Mouse (Mus musculus) neural tube, embryonic 12.5 days (tissue): ENCODE results near the gene Ints13. TPM values are rescaled to one million over a fixed set of nuclear protein-coding genes. Genes with fewer than 3 reads are reported as not detected.

Experiments used
- ATAC-seq: fragments of 200-750 bp; cut with Nextera tagmentation; 2 replicates; pipeline ENCODE4 v1.8.0; 2017; ENCODE audit warnings: low read depth, mild to moderate bottlenecking, moderate TSS enrichment, moderate library complexity; ENCODE audit not compliant: low FRiP score
- H3K27ac ChIP-seq: fragments of 300-500 bp; sonication (generic); 2 replicates; pipeline ENCODE4 v1.5.1; 2016
- H3K27me3 ChIP-seq: fragments of 300-500 bp; sonication (generic); replicated peaks from 2 replicates; pipeline ENCODE4 v1.6.1; 2016; ENCODE audit warnings: mild to moderate bottlenecking
- H3K36me3 ChIP-seq: fragments of 300-500 bp; sonication (generic); 2 replicates; pipeline ENCODE4 v1.6.1; 2016; ENCODE audit warnings: mild to moderate bottlenecking
- H3K4me1 ChIP-seq: fragments of 300-500 bp; sonication (generic); 2 replicates; pipeline ENCODE4 v1.6.1; 2016
- H3K4me2 ChIP-seq: fragments of 300-500 bp; sonication (generic); replicated peaks from 2 replicates; pipeline ENCODE4 v1.6.1; 2016; ENCODE audit warnings: mild to moderate bottlenecking
- H3K4me3 ChIP-seq: fragments of 300-500 bp; sonication (generic); 2 replicates; pipeline ENCODE4 v1.5.1; 2016
- H3K9ac ChIP-seq: fragments of 300-500 bp; sonication (generic); 2 replicates; pipeline ENCODE4 v1.6.1; 2016; ENCODE audit warnings: mild to moderate bottlenecking
- H3K9me3 ChIP-seq: fragments of 300-500 bp; sonication (generic); 2 replicates; pipeline ENCODE4 v1.6.1; 2016; ENCODE audit warnings: mild to moderate bottlenecking
- WGBS: fragments of 180-500 bp; shearing (Covaris S2); methylation state at CpG from one replicate; pipeline ENCODE4 v1.1.7; 2016; 5-methylcytosine and 5-hydroxymethylcytosine counted together
- polyA plus RNA-seq: library from polyadenylated mRNA; unstranded; fragments of >200 nt; fragmentation: Nextera tagmentation; extraction: Ambion mirVana; gene quantifications from 2 replicates; pipeline ENCODE4 v1.2.1, GENCODE M21; 2016

Ints13 gene
- polyA plus RNA-seq, 1 experiment from 2014 or later, result 76.9 TPM

GRCm38 (mm10) chr6:146511511-146511910 lies 66.1 kb downstream of the Ints13 start:
- Histone ChIP-seq H3K9ac (no peak overlapping the region), H3K27ac (no peak overlapping the region), H3K4me2 (no peak overlapping the region), H3K4me3 (no peak overlapping the region), H3K9me3 (no peaks in the 10 kb centered on the region), H3K4me1 (no peaks in the 10 kb centered on the region), H3K27me3 (no peaks in the 10 kb centered on the region), H3K36me3 (no peaks in the 10 kb centered on the region)
- ATAC-seq, result no peak
- 85% methylated on average over 8 of the region's 8 CpGs for WGBS

GRCm38 (mm10) chr6:146509891-146510290 lies 67.7 kb downstream of the Ints13 start:
- Histone ChIP-seq H3K36me3 (no peaks in the 10 kb centered on the region), H3K4me1 (no peaks in the 10 kb centered on the region), H3K9ac (no peak overlapping the region), H3K9me3 (no peaks in the 10 kb centered on the region), H3K27ac (no peak overlapping the region), H3K27me3 (no peaks in the 10 kb centered on the region), H3K4me3 (no peak overlapping the region), H3K4me2 (no peak overlapping the region)
- ATAC-seq, result no peak
- WGBS, result 87% methylated on average over 2 of the region's 2 CpGs

DNA sequence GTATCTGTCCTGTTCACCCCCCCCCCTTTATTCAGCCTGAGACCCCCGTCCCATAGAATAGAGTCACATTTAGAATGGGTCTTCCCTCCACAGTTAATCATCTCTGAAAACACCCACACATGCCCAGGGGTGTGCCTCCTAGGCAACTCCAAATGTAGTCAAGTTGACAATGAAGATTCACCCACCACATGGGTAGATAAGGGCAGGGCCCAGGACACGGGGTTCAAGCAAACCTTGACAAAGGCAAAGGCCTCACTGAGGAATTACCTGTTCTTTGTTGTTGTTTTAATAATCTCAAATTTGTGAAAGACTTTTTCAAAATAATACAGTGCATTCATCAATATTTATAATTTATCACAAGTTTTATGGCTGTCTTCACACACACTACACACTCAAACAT lies 73.2 kb downstream of the Ints13 start:
- Histone ChIP-seq H3K9ac (no peak overlapping the region), H3K27me3 (peaks cover 26% of the 10 kb centered on the region), H3K27ac (no peak overlapping the region), H3K4me1 (peaks cover 12% of the 10 kb centered on the region), H3K36me3 (no peaks in the 10 kb centered on the region), H3K9me3 (no peaks in the 10 kb centered on the region), H3K4me2 (no peak overlapping the region), H3K4me3 (no peak overlapping the region)
- 90% methylated on average over 2 of the region's 2 CpGs for WGBS
- no peak for ATAC-seq

DNA sequence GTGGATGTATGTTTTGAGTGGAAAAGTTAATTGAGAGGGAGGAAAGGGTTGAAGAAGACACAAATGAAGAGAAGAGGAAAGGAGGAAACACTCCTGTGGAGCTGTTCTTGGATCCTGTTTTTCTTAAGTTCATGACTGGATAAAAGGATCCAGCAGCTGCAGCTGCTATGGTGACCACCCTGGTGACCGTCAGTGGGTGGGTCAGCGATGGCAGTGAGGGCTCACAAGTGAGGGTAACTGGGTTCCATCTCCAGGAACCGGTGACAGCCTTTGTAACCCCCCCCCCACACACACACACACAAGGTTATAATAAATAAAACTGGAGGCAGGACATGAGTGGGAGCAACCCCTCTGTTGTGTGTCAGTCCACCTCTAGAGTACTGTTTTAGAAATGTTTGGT lies 74.8 kb downstream of the Ints13 start:
- Histone ChIP-seq H3K27ac (no peak overlapping the region), H3K27me3 (peaks cover 26% of the 10 kb centered on the region), H3K4me3 (peak overlapping the region; percentile 74), H3K9ac (no peak overlapping the region), H3K36me3 (no peaks in the 10 kb centered on the region), H3K4me1 (peaks cover 12% of the 10 kb centered on the region), H3K9me3 (no peaks in the 10 kb centered on the region), H3K4me2 (peak overlapping the region; percentile 91)
- ATAC-seq, result no peak
- WGBS, result 48% methylated on average over 3 of the region's 3 CpGs

GRCm38 (mm10) chr6:146501866-146502804 lies 75.5 kb downstream of the Ints13 start, which contains the start of gene Itpr2:
Gene Itpr2, minus strand, starts transcription at chr6:146502223.
- H3K9me3 ChIP-seq, result no peaks in the 10 kb centered on the region
- H3K4me2 ChIP-seq, result peak within 1 kb of the TSS; percentile 91
- H3K4me1 ChIP-seq, result peaks cover 12% of the 10 kb centered on the region
- H3K9ac ChIP-seq, result peak within 1 kb of the TSS; percentile 51
- peak; percentile 92 for ATAC-seq
- no peaks in the 10 kb centered on the region for H3K36me3 ChIP-seq
- under 1% methylated on average over 70 of the region's 70 CpGs for WGBS
- H3K27ac ChIP-seq, result no peak within 1 kb of the TSS
- peaks cover 26% of the 10 kb centered on the region for H3K27me3 ChIP-seq
- H3K4me3 ChIP-seq, result peak within 1 kb of the TSS; percentile 74

DNA sequence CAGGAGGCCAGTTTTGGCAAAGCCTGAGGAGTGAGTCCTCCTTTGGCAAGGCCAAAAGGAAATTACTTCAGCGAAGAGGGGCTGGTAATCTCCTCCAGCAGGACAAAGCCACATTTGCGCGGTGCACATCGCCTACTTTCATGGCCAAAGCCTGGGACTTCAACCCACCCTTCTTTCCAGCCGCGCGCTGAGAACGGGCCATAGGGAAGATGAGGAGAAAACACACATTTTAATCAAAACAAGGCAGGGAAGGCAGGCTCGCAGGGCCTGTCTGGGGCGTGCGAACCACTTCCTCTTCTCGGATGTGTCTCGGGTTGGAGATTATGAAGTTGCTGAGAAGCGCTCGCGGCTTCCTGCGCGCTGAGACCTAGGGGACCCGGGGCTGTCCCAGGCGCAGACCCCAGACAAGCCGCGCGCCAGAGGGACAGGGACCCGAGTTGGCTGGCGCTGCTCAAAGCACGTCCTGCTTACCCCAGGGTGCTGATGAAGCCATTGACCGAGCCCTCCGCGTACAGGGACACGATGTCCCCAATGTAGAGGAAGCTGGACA lies 76.2 kb downstream of the Ints13 start:
- H3K36me3 ChIP-seq, result no peaks in the 10 kb centered on the region
- H3K4me1 ChIP-seq, result peaks cover 12% of the 10 kb centered on the region
- H3K4me3 ChIP-seq, result peak overlapping the region; percentile 74
- H3K9ac ChIP-seq, result peak overlapping the region; percentile 51
- H3K4me2 ChIP-seq, result peak overlapping the region; percentile 91
- under 1% methylated on average over 30 of the region's 30 CpGs for WGBS
- ATAC-seq, result peak; percentile 49
- peaks cover 26% of the 10 kb centered on the region for H3K27me3 ChIP-seq
- H3K9me3 ChIP-seq, result no peaks in the 10 kb centered on the region
- no peak overlapping the region for H3K27ac ChIP-seq

DNA sequence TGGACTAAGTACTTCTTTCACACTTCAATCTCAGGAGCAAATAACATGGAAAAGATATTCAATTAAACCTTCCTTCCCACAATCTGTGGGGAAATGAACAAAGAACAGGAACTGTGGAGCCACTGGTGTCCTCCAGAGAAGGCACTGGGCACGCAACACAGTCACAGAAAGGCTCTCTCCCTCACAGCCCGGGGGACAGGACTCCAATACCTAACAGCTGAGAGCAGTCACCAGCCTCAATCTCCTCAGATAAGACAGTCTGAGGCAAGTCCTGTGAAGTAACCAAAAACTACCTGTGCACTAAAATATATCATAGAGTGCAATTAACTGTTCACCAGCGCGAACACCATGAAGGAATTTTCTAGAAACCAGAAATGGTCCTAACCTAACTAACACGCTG lies 76.9 kb downstream of the Ints13 start:
- Histone ChIP-seq H3K4me3 (no peak overlapping the region), H3K27me3 (peaks cover 26% of the 10 kb centered on the region), H3K36me3 (no peaks in the 10 kb centered on the region), H3K9me3 (no peaks in the 10 kb centered on the region), H3K9ac (no peak overlapping the region), H3K27ac (no peak overlapping the region), H3K4me2 (peak overlapping the region; percentile 91; the same call in 1 of the 2 replicates), H3K4me1 (peaks cover 12% of the 10 kb centered on the region)
- no peak for ATAC-seq
- WGBS, result 77% methylated on average over 5 of the region's 5 CpGs

DNA sequence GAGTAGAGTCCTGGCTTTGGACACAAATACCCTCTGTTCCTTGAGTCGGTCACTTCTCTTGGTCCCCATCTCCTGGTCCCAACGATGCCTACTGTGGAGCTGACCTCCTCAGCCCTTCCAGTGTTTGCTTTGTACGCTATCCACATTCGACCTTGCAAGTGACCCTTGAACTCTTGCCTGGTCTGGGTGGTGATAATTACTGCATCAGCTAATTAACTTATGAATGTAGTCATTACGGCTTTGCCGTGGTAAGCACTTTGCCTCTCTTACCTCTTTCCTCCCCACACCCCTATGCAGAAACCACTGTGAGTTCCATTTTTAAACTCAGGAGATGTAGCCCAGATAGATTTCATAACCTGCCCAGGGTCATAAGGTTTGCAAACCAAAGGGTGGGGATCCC lies 77.4 kb downstream of the Ints13 start:
- Histone ChIP-seq H3K27me3 (peaks cover 26% of the 10 kb centered on the region), H3K4me3 (no peak overlapping the region), H3K4me1 (peaks cover 12% of the 10 kb centered on the region), H3K9me3 (no peaks in the 10 kb centered on the region), H3K27ac (no peak overlapping the region), H3K36me3 (no peaks in the 10 kb centered on the region), H3K4me2 (no peak overlapping the region), H3K9ac (no peak overlapping the region)
- 72% methylated on average over 6 of the region's 6 CpGs for WGBS
- ATAC-seq, result no peak

Other genes with a start within 250 kb of the Ints13 start
- 4.3 and 7.3 TPM in 2 replicates for gene Itpr2, start 75.6 kb downstream of the Ints13 start, polyA plus RNA-seq
- 64.4 and 68.9 TPM in 2 replicates for gene Fgfr1op2, start 632 bp downstream of the Ints13 start, polyA plus RNA-seq
- gene Med21, start 64.7 kb upstream of the Ints13 start, polyA plus RNA-seq, result 110 and 122 TPM in 2 replicates
- 25.6 and 27.7 TPM in 2 replicates for gene Tm7sf3, start 65.0 kb upstream of the Ints13 start, polyA plus RNA-seq
- gene Stk38l, start 147.2 kb upstream of the Ints13 start, polyA plus RNA-seq, result 17.2 and 17.8 TPM in 2 replicates
- gene Arntl2, start 218.2 kb upstream of the Ints13 start, polyA plus RNA-seq, result 1.9 and 2.5 TPM in 2 replicates